Mouse (Mus musculus) midbrain, embryonic 13.5 days (tissue): ENCODE results near the gene Fam120a. TPM values are rescaled to one million over a fixed set of nuclear protein-coding genes. Genes with fewer than 3 reads are reported as not detected.

Source experiments
- ATAC-seq: fragments of 200-750 bp; cut with Nextera tagmentation; 2 replicates; pipeline ENCODE4 v1.8.0; 2017; ENCODE audit warnings: mild to moderate bottlenecking, moderate TSS enrichment, moderate library complexity
- H3K27ac ChIP-seq: fragments of 300-500 bp; sonication (generic); 2 replicates; pipeline ENCODE4 v1.5.1; 2015; ENCODE audit warnings: inconsistent platforms, mild to moderate bottlenecking, moderate library complexity
- H3K27me3 ChIP-seq: fragments of 300-500 bp; sonication (generic); 2 replicates; pipeline ENCODE4 v1.6.1; 2015; ENCODE audit warnings: mild to moderate bottlenecking, inconsistent platforms
- H3K36me3 ChIP-seq: fragments of 300-500 bp; sonication (generic); 2 replicates; pipeline ENCODE4 v1.6.1; 2015; ENCODE audit warnings: mild to moderate bottlenecking, inconsistent platforms
- H3K4me1 ChIP-seq: fragments of 300-500 bp; sonication (generic); replicated peaks from 2 replicates; pipeline ENCODE4 v1.6.1; 2015; ENCODE audit warnings: inconsistent platforms
- H3K4me2 ChIP-seq: fragments of 300-500 bp; sonication (generic); replicated peaks from 2 replicates; pipeline ENCODE4 v1.6.1; 2015; ENCODE audit warnings: moderate library complexity, mild to moderate bottlenecking, inconsistent platforms
- H3K4me3 ChIP-seq: fragments of 300-500 bp; sonication (generic); replicated peaks from 2 replicates; pipeline ENCODE4 v1.5.1; 2015; ENCODE audit warnings: mild to moderate bottlenecking, inconsistent platforms
- H3K9ac ChIP-seq: fragments of 300-500 bp; sonication (generic); replicated peaks from 2 replicates; pipeline ENCODE4 v1.6.1; 2015; ENCODE audit warnings: mild to moderate bottlenecking, inconsistent platforms
- H3K9me3 ChIP-seq: fragments of 300-500 bp; sonication (generic); 2 replicates; pipeline ENCODE4 v1.6.1; 2016; ENCODE audit warnings: mild to moderate bottlenecking, inconsistent platforms
- WGBS: fragments of 180-500 bp; shearing (Covaris S2); methylation state at CpG from one replicate; pipeline ENCODE4 v1.1.7; 2015; 5-methylcytosine and 5-hydroxymethylcytosine counted together
- polyA plus RNA-seq: library from polyadenylated mRNA; unstranded; fragments of >200 nt; fragmentation: Nextera tagmentation; extraction: Ambion mirVana; gene quantifications from 2 replicates; pipeline ENCODE4 v1.2.1, GENCODE M21; 2015

Fam120a gene
- polyA plus RNA-seq: 11.5 and 12.2 TPM in 2 replicates

- WGBS: under 1% methylated on average over 103 of the region's 116 CpGs
- no peaks in the 10 kb centered on the region for H3K27me3 ChIP-seq
Observed at GRCm38 (mm10) chr13:48967956-48968749, at the start of gene Fam120a. Gene Fam120a (minus strand): TSS chr13:48968017.

GRCm38 (mm10) chr13:49017375-49017774 lies 49.6 kb upstream of the Fam120a start:
- ATAC-seq: no peak
- no peak overlapping the region for H3K27ac ChIP-seq
- no peaks in the 10 kb centered on the region for H3K36me3 ChIP-seq
- 0 out of 2 replicates have a peak, but pooled peaks cover 3% of the 10 kb centered on the region for H3K9me3 ChIP-seq
- WGBS: 100% methylated on average over 1 of the region's 1 CpGs
- H3K9ac ChIP-seq: no peak overlapping the region
- H3K4me2 ChIP-seq: no peak overlapping the region
- no peak overlapping the region for H3K4me3 ChIP-seq
- peaks cover 7% of the 10 kb centered on the region for H3K27me3 ChIP-seq
- peaks cover 26% of the 10 kb centered on the region for H3K4me1 ChIP-seq

More at GRCm38 (mm10) chr13:48967956-48968749, at the start of gene Fam120a:
- peak within 1 kb of the TSS; percentile 97 for H3K9ac ChIP-seq
- H3K4me2 ChIP-seq: peak within 1 kb of the TSS; percentile 99
- peak; percentile 91 for ATAC-seq
- H3K9me3 ChIP-seq: no peaks in the 10 kb centered on the region
- peaks cover 51% of the 10 kb centered on the region for H3K4me1 ChIP-seq
- peak within 1 kb of the TSS; percentile 97 for H3K27ac ChIP-seq
- no peaks in the 10 kb centered on the region for H3K36me3 ChIP-seq
- peak within 1 kb of the TSS; percentile 85 for H3K4me3 ChIP-seq

- Histone ChIP-seq H3K27ac (peak overlapping the region; percentile 85), H3K4me3 (peak overlapping the region; percentile 22), H3K4me1 (peaks cover 26% of the 10 kb centered on the region), H3K36me3 (no peaks in the 10 kb centered on the region), H3K27me3 (peaks cover 7% of the 10 kb centered on the region), H3K9ac (peak overlapping the region; percentile 51), H3K9me3 (0 out of 2 replicates have a peak, but pooled peaks cover 3% of the 10 kb centered on the region), H3K4me2 (peak overlapping the region; percentile 48)
- WGBS: 2% methylated on average over 16 of the region's 16 CpGs
- ATAC-seq: peak; percentile 93
Observed at GRCm38 (mm10) chr13:49016311-49016761, 48.5 kb upstream of the Fam120a start.

GRCm38 (mm10) chr13:49015366-49016306 lies 47.8 kb upstream of the Fam120a start:
- Histone ChIP-seq H3K27me3 (peaks cover 7% of the 10 kb centered on the region), H3K9ac (peak overlapping the region; percentile 51), H3K4me3 (peak overlapping the region; percentile 22), H3K36me3 (no peaks in the 10 kb centered on the region), H3K4me2 (peak overlapping the region; percentile 48), H3K4me1 (peaks cover 26% of the 10 kb centered on the region), H3K9me3 (0 out of 2 replicates have a peak, but pooled peaks cover 3% of the 10 kb centered on the region), H3K27ac (peak overlapping the region; percentile 85)
- WGBS: 3% methylated on average over 30 of the region's 30 CpGs
- ATAC-seq: peak; percentile 69

GRCm38 (mm10) chr13:49013206-49013794 lies 45.5 kb upstream of the Fam120a start:
- 25% methylated on average over 5 of the region's 5 CpGs for WGBS

GRCm38 (mm10) chr13:49001691-49002090 lies 33.9 kb upstream of the Fam120a start:
- ATAC-seq: no peak
- Histone ChIP-seq H3K9me3 (no peaks in the 10 kb centered on the region), H3K27me3 (no peaks in the 10 kb centered on the region), H3K36me3 (no peaks in the 10 kb centered on the region), H3K4me3 (no peak overlapping the region), H3K4me2 (no peak overlapping the region), H3K27ac (no peak overlapping the region), H3K9ac (no peak overlapping the region), H3K4me1 (no peaks in the 10 kb centered on the region)
- WGBS: 55% methylated on average over 3 of the region's 3 CpGs

More at GRCm38 (mm10) chr13:49013206-49013794, 45.5 kb upstream of the Fam120a start:
- no peak overlapping the region for H3K4me3 ChIP-seq
- H3K4me1 ChIP-seq: peaks cover 20% of the 10 kb centered on the region
- no peak for ATAC-seq
- no peak overlapping the region for H3K4me2 ChIP-seq
- H3K27me3 ChIP-seq: peaks cover 7% of the 10 kb centered on the region
- H3K9ac ChIP-seq: no peak overlapping the region
- 0 out of 2 replicates have a peak, but pooled peaks cover 3% of the 10 kb centered on the region for H3K9me3 ChIP-seq
- H3K36me3 ChIP-seq: no peaks in the 10 kb centered on the region
- no peak overlapping the region for H3K27ac ChIP-seq

GRCm38 (mm10) chr13:48998591-48998990 lies 30.8 kb upstream of the Fam120a start:
- H3K4me3 ChIP-seq: no peak overlapping the region
- WGBS: 12% methylated on average over 6 of the region's 6 CpGs
- H3K4me2 ChIP-seq: no peak overlapping the region
- H3K9ac ChIP-seq: no peak overlapping the region
- H3K9me3 ChIP-seq: no peaks in the 10 kb centered on the region
- no peaks in the 10 kb centered on the region for H3K36me3 ChIP-seq
- H3K27ac ChIP-seq: no peak overlapping the region
- 0 out of 2 replicates have a peak, but pooled peaks have one; percentile 14 for ATAC-seq
- H3K4me1 ChIP-seq: peaks cover 7% of the 10 kb centered on the region
- no peaks in the 10 kb centered on the region for H3K27me3 ChIP-seq

GRCm38 (mm10) chr13:48996731-48997130 lies 28.9 kb upstream of the Fam120a start:
- no peak overlapping the region for H3K4me2 ChIP-seq
- H3K27me3 ChIP-seq: no peaks in the 10 kb centered on the region
- no peak overlapping the region for H3K27ac ChIP-seq
- no peak overlapping the region for H3K4me3 ChIP-seq
- H3K36me3 ChIP-seq: no peaks in the 10 kb centered on the region
- ATAC-seq: no peak
- peaks cover 7% of the 10 kb centered on the region for H3K4me1 ChIP-seq
- no peak overlapping the region for H3K9ac ChIP-seq
- no peaks in the 10 kb centered on the region for H3K9me3 ChIP-seq
- 87% methylated on average over 4 of the region's 4 CpGs for WGBS

GRCm38 (mm10) chr13:48994903-48995302 lies 27.1 kb upstream of the Fam120a start:
- Histone ChIP-seq H3K4me1 (peaks cover 7% of the 10 kb centered on the region), H3K9ac (no peak overlapping the region), H3K4me2 (no peak overlapping the region), H3K4me3 (no peak overlapping the region), H3K27ac (no peak overlapping the region), H3K27me3 (no peaks in the 10 kb centered on the region), H3K9me3 (no peaks in the 10 kb centered on the region), H3K36me3 (no peaks in the 10 kb centered on the region)
- WGBS: 8% methylated on average over 3 of the region's 3 CpGs
- peak; percentile 68; the same call in 1 of the 2 replicates for ATAC-seq

GRCm38 (mm10) chr13:48992914-48993313 lies 25.1 kb upstream of the Fam120a start:
- no peak overlapping the region for H3K27ac ChIP-seq
- H3K4me2 ChIP-seq: no peak overlapping the region
- no peak overlapping the region for H3K4me3 ChIP-seq
- ATAC-seq: no peak
- H3K27me3 ChIP-seq: no peaks in the 10 kb centered on the region
- no peak overlapping the region for H3K9ac ChIP-seq
- no peaks in the 10 kb centered on the region for H3K9me3 ChIP-seq
- no peaks in the 10 kb centered on the region for H3K36me3 ChIP-seq
- H3K4me1 ChIP-seq: peaks cover 7% of the 10 kb centered on the region

GRCm38 (mm10) chr13:48990138-48990537 lies 22.3 kb upstream of the Fam120a start:
- H3K4me3 ChIP-seq: no peak overlapping the region
- H3K27me3 ChIP-seq: no peaks in the 10 kb centered on the region
- WGBS: 69% methylated on average over 2 of the region's 2 CpGs

More at GRCm38 (mm10) chr13:48990138-48990537, 22.3 kb upstream of the Fam120a start:
- Histone ChIP-seq H3K4me2 (no peak overlapping the region), H3K9me3 (no peaks in the 10 kb centered on the region; the same call in 1 of the 2 replicates), H3K9ac (no peak overlapping the region), H3K36me3 (no peaks in the 10 kb centered on the region), H3K27ac (no peak overlapping the region), H3K4me1 (peaks cover 5% of the 10 kb centered on the region)
- no peak for ATAC-seq
